Mouse (Mus musculus) CD8-positive naive resting alpha-beta T cell, adult 2 months (primary cell): ENCODE results near the gene Gm19426.
"Not testable (repeated sequence)": the region's sequence is repeated elsewhere in the genome, so short reads cannot be mapped to it uniquely, and the experiment has no call there.

ENCODE experiments used
- DNase-seq, 2 experiments: peaks; one replicate each; pipeline ENCODE4 v3.0.0; 2022; ENCODE audit warnings: low read depth in 2 of 2, low spot score in 2 of 2

Gm19426 gene

DNA sequence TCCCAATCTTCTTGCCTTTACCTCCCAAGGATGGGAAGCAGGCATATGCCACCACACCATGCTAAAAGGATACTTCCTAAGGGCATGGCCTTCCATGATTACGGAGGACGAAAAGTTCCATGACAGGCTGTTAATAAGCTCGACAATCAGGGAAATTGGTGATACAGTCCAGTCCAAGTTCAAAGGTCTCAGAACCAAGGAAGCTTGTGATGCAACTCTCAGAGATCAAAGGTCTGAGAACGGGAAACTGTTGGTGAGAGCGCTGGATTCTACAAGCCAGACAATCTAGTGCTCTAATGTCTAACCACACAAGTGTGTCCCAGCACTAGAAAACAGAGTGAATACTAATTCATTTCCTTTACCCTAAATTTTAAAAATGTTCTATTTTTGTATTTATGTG is 12.8 kb upstream of the Gm19426 start:
- DNase-seq, result no peak

DNA sequence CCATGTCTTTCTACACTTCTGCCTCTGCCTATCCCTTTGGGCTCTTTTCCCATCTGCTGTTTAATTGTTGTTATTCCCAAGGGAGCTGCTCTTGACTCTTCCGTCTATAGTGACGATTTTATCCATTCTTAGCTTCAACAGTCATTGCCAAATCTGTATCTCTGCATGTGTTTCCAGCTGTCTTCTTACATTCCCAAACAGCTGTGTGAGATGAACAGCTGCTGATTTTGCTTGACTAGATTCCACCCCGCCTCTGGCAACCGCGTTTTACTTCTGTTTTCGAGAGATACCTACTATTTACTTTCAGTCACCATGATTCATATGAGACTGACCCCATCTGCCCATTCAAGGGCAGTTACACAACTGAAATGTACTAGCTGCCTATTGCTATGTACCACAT is 6.7 kb upstream of the Gm19426 start:
- DNase-seq, result no peak

DNA sequence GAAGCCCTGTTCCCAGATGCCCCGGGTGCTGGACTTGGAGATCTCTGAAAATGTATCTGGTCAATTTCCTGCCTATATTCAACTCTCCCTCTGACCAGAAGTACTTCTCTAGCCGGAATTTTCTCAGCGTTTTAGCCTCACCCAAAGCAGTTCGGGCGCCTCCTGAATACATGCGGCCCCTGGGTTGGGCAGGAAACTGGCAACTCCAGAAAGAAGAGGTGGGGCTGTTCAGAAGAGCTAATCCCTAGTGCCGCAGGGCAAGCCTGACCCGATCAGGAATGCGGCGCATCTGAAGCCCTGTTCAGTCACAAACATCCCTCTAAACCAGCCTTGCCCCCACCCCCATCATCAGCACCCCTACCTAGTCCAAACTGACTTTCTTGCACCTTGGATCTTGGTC is 671 bp upstream of the Gm19426 start:
- no peak for DNase-seq

GRCm38 (mm10) chr2:84742451-84743283 is 788 bp downstream of the Gm19426 start:
- no peak for DNase-seq

DNA sequence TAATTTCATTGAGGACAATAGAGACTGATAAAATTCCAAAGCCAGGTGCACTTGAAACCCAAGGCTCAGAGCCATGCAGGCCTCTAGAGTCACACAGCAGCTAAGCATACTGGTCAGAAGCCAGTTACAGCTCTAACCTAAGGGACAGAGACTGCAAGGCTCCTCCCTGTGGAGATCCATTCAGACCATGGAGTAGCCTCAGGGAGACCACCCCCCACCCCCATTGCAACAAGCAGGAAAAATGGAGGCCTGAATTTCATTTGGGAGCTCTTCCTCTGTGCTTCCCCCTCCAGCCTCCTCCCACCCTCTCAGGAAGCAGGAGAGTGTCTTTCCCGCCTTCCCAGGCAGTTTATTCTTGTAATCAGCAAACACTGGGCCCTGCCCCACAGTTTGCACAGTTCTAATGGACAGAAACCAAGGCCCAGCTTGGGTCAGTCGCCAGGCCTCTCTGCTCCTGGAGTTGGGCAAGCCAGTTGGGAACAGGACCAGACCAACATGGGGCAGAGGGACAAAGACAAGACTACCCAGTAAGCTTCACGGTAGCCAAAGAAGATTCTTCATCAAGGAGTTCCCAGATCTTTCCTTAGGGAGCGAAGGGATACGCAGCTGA is 1.5 kb downstream of the Gm19426 start:
- no peak for DNase-seq

- no peak for DNase-seq
Measured at GRCm38 (mm10) chr2:84740608-84741333, 2.7 kb downstream of the Gm19426 start.

- DNase-seq, result no peak
Measured at GRCm38 (mm10) chr2:84738271-84738911, 5.1 kb downstream of the Gm19426 start.

DNA sequence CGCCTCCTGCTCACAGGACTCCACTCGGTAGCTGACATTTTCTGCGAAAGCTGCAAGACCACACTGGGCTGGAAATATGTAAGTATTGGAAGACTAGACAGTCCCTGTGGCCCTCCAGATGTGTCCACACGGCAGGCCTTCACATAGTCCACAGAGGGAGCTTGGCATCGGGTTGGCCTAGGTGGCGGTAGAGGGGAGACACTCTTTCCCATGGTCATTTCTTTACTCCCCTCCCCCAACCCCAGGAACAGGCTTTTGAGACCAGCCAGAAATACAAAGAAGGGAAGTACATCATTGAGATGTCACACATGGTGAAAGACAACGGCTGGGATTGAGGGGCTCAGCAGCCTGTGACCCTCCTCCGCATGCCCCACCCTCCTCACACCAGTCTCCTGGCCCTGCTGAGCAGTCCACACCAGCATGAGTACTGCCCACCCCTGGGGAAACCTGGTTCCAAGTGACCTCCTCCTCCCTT is 6.0 kb downstream of the Gm19426 start:
- no peak for DNase-seq

DNA sequence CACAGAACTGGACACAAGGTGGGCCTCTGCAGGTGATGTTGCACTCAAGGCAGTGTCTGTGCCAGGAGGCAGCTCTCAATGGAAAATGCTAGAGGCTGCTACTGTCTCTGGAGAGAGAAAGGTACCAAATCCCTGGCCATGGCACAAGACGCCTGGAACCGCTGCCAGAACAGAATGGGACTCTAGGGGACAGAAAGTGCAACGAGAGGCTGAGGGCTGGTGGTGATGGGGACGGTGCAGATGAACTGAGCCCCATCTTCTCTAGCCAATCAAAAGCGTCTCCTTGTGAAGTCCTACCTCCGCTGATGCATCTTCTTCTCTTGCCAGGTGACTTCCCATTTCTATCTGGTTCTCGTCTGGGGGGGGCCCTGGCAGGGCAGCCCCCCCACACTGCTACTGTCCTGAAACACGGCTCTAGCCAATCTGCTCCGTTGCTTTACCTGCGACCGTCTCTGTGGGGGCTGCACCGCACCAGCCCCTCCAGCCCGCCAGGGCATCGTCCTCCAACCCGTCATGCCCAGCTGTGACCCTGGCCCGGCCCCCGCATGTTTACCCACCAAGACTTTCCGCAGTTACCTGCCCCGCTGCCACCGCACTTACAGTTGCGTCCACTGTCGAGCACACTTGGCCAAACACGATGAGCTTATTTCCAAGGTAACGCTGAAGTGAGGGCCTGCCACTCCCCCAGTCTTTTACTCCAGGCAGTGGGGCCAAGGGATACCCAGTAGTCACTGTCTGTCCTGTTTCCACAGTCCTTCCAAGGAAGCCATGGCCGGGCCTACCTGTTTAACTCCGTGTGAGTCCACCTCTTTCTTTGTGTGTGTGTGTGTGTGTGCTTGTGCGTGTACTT is 6.9 kb downstream of the Gm19426 start:
- DNase-seq, result no peak

DNA sequence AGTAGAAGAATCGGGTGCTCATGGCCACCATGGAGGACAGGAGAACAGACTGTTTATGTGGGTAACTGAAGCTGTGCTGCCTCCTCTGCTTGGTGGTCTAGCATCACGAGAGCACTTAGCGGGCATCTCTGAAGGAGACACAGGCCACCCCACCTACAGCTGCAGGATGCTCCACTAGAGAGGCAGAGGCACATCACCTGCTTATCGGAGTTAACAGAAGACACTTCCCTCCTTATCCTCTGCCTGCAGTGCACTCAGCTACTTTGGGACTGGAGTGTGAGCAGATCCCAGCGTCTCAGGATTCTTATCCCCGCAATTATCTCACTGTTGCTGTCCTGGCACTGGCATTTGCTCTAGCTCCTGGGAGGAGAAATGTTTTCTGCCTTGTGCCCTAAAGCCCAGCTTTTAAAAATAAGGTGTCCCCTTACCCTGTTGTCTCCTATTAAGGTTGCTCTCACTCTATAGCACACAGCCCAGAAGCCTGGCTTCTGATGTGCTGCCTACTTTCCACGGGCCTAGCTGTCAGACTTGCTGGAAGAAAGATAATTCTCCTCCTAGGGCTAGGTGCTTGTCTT is 8.0 kb downstream of the Gm19426 start:
- DNase-seq, result no peak

DNA sequence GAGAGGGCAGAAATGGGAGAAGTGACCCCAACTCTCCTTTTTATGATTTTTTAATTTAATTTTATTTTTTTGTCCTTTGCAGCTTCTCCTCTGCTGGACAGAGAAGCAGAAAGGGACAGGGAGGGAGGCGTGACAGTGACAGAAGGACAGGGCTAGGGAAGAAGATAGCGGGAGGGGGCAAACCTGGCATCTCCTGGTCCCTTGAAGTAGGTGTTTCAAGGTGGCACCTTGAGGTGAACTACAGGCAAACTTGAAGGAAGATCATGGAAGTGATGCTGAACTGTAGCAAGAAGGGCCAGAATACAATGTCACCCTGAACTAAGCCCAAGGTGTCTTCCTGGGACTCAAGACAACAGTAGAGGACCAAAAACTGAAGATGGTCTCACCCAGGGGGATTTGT is 8.5 kb downstream of the Gm19426 start:
- no peak for DNase-seq

GRCm38 (mm10) chr2:84734351-84734864 is 9.0 kb downstream of the Gm19426 start:
- no peak for DNase-seq

DNA sequence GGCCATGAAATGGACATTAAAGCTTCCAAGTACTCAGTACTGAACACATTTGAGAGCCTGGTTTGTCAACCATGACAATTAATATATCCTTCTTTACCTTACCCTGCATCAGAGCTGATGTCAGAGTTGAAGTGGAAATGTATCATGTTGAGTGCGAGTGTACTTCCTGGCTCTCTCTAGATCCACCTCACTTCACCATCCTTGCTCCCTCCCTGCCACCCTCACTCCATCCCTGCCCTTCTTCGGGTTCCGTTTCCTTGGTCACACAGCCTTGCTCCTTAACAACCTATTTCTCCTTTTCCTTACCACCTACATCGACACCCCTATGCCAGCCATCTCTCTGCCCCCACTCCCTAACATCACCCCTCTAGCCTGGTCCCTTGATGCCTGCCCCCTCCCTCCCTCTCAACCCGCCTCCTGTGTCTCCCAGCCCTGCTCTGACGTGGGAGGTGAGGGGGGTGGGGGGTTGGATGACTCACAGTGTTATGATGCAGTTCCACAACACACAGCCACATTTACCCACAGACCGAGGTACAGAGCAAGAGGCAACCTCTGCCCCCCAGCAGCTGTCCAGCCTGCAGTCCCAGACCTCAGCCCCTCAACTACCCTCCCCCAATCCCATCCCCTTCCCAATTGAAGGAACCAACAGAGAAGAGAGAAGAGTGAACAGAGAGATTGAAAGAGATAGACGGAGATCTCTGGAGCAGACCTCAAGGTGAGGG is 9.7 kb downstream of the Gm19426 start, which contains the start of gene Ypel4:
Gene Ypel4, plus strand, starts transcription at position 480 of the 722 bp plus-strand sequence.
- DNase-seq, result peak in 1 of 2 experiments; percentile 58

DNA sequence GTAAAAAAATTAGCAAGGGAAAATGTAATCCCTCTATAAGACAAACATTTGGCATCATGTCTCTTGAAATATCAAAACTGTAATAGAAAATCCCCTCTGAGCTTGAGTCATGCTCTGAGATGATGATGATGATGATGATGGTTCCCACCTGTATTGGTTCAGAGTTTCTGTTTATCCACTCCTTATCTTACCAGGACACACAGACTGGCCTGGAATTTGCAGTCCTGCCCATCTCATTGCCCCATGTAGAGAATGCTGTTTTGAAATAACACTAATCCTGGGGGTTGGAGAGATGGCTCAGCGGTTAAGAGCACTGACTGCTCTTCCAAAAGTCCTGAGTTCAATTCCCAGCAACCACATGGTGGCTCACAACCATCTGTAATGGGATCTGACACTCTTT is 11.1 kb downstream of the Gm19426 start:
- no peak for DNase-seq

DNA sequence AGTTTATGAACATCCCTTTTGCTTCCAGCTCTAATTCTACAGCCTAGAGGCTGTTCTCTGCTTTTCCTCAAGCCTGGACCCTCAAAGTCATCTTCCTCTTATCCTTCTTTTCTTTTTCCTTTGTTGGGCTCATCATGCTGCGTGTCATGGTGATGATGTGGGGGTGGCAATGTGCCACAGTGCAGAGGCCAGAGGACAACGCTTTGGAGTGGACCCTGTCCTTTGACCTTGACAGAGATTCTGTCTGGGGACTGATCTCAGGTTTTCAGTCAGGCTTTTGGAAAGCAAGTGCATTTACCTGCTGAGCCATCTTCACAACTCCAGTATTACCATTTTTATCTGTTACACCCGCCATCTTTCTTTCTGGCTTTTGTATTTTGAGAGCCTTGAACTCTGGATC is 12.2 kb downstream of the Gm19426 start:
- no peak for DNase-seq

DNA sequence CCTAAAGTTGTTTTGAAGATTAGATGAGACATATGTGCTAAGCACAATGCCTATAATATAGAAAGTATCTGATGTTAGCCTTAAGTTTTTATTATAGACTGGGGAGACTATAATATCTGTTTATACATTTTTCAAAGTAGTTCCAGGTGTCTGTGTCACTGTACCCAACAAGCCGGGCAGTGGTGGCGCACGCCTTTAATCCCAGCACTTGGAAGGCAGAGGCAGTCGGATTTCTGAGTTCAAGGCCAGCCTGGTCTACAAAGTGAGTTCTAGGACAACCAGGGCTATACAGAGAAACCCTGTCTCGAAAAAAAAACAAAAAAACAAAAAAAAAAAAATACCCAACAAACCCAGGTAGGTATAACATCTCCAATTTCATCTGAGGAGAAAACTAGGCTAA is 15.3 kb downstream of the Gm19426 start:
- DNase-seq, result not testable (repeated sequence)

- DNase-seq, result peak; percentile 87 to 90
Measured at GRCm38 (mm10) chr2:84727172-84727858, 16.1 kb downstream of the Gm19426 start, which contains the start of gene Clp1. Gene Clp1, minus strand, starts transcription at chr2:84727350.

- DNase-seq, result no peak
Measured at GRCm38 (mm10) chr2:84726716-84727115, 16.7 kb downstream of the Gm19426 start.

GRCm38 (mm10) chr2:84725770-84726169 is 17.7 kb downstream of the Gm19426 start:
- no peak for DNase-seq
